Mouse (Mus musculus): ENCODE measurements around the gene Tbcb.

GRCm38 (mm10) chr7:30189116-30189491, 43.0 kb downstream of the Tbcb start:
- TF ChIP-seq CTCF (IDR thresholded peaks at IDR 0.05): no peak
- TF ChIP-seq EP300 (IDR thresholded peaks at IDR 0.05; ENCODE audit: insufficient read depth, low read depth, low read length): no peak
- TF ChIP-seq POLR2A (IDR thresholded peaks at IDR 0.05; ENCODE audit: insufficient read depth, low read depth, low read length): no peak
